Mouse (Mus musculus) layer of hippocampus, adult 8-10 months (tissue): ENCODE results near the gene Plxna4. TPM values are rescaled to one million over a fixed set of nuclear protein-coding genes. Genes with fewer than 3 reads are reported as not detected.
A peak's percentile ranks its signal among the peaks of the same experiment; 100 is the strongest.

Experiments
- DNase-seq, 2 experiments: peaks; one replicate each; pipeline ENCODE4 v3.0.0; 2022; ENCODE audit warnings: low spot score in 2 of 2
- total RNA-seq, 4 experiments: library from RNA; stranded (reverse); gene quantifications; 2 replicates each; pipeline ENCODE4 v1.2.4; 2022

Plxna4 gene
- total RNA-seq = 100 to 1,000 TPM in 2 of 4 experiments, 10 to 100 TPM in 2; 93.0 to 116 (median 107) TPM

DNA sequence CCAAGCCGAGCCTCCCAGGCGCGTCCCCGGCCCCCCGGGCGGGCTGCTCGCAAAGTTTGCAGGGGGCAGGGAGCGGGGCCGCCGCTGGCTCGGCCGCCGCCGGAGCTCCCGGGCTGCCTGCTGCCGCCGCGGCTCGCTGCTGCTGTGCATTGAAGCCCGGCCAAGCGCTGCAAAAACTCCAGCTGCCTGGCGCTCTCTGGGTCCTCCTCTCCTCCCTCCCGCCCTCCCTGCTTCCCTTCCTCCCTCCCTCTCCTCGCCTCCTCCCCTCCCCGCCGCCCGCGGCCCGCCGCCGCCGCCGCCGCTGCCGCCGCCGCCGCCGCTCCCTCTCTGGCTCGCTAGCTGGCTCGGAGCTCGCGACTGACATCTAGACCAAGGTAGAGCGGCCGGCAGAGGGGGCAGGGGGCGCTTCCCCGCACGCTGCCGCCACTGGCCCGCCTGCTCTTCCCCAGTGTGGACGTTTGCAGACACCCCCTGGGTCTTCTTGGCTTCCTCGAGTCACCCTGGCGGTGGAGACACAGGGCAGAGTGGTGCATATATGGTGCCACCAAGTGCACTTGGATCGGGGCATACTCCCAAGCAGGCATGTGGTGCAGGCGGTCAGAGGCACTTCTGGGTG, at the start of gene Plxna4:
Gene Plxna4 (minus strand): TSS at position 137 of the 616 bp plus-strand sequence.
- peak; percentile 59 to 82 for DNase-seq

DNA sequence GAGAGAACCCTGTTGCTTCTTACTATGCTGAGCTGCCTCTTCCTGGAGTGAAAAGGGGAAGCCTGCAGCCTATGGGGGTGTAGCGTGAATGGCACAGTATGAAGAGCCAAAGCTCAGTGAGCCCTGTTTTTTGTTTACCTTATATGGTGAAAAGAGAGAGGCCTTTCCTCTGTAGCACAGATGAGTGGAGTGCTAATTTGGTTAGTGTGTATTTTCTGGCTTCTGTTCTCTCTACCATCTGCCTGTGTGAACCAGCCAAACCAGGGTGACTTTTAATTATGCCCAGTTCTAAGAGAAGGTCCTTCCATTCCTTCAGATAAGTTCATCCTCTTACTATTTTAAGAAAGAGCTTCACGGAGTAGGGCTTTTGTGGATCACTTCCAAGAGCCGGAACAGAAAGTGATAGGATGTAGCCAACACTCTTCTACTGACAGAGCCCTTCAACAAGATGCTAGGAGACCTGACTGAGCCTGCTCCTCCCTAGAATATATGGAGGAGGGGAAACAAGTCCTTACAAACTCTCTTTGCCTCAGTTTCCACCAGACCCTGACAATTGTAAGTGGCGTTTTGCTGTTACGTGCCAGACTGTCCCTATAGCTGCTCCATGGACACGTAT, 49.7 kb upstream of the Plxna4 start:
- DNase-seq = peak in 1 of 2 experiments; percentile 29

DNA sequence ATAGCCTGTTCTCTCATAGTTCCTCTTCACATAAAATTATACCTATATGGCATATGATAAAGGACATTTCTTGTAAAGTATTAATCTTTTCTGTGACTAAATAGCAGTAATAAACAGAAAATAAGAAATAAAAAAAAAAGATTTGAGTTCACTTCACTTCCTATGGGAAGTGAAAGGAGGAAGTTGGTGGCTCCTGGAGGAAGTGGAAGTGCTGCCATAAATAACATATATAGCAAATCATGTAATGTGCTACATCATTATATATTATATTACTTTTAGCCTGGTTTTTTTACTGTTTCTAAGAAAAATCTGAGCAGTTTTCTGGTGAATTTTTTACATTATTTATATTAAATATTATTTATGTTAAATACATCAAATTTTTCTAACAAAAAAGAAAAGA, 22.7 kb upstream of the Plxna4 start:
- no peak for DNase-seq

DNA sequence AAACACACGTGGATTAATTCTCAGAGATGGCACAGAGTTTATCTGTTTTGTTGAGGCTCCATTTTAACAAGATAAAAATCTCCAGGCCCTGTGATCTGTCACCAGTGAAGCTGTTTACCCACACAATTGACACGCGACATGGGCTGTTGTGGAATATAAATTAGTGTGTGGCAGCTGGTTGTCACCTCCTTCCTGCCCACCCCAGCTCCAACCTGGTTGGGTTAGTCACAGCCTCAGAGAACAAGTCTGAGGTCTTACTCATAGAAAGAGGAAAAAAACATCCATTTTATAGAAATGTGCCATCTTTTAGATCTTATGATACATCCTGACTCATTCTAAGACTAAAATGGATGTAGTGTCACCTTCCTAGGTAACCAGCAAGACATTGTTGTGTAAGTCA, 18.8 kb upstream of the Plxna4 start:
- DNase-seq = no peak

DNA sequence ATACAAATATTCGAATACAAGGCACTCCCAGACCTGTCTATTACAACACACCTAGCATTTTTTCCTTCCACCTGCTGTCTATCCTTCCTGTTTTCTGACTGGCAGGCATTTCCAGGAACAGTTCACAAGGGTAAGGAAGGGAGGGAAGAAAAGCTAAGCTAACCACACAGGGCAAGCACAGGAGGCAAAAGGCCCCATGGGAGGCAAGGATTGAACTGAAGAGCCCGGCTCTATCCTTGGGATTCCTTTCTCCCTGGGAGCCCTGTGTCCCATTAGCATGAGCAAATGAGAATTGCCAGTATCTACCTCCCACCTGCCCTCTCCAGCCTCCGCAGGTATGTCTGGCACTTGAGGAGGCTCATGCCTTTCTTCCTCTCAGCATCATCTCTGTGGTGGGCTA, 17.6 kb upstream of the Plxna4 start:
- DNase-seq = no peak

DNA sequence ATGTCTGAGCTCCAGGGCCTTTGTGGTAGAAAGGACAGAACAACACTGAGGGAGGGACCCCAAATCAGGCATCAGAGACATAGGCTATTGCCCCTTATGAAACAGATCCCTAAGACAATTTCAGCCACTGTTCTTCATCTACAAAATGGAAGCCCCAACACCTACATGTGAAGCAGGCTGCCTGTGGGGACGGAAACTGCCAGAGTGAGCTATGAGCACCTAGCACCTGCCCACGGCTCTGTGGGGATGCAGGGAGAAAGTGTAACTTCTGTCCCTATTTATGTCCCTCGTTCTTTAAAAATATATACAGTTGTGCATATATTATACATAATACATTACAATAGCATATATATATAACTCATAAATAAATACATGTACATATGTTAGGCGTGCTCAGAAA, 16.9 kb upstream of the Plxna4 start:
- no peak for DNase-seq

DNA sequence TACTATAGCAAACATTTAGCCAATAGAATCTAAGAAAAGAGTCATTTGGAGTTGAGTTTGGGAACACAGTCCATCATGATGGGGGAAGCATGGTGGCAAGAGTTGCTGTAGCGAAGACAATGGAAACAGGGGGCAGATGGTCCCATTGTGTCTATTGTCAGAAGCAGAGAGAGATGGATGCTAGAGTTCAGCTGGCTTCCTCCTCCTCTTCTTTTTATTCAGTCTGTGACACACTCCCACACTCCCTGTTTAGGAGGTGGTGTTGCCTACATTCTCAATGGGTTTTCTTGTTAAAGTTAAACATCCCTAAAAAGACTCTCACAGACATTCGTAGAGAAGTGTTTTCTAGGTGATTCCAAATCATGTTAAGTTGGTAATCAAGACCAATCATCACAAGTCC, 14.1 kb upstream of the Plxna4 start:
- no peak for DNase-seq

DNA sequence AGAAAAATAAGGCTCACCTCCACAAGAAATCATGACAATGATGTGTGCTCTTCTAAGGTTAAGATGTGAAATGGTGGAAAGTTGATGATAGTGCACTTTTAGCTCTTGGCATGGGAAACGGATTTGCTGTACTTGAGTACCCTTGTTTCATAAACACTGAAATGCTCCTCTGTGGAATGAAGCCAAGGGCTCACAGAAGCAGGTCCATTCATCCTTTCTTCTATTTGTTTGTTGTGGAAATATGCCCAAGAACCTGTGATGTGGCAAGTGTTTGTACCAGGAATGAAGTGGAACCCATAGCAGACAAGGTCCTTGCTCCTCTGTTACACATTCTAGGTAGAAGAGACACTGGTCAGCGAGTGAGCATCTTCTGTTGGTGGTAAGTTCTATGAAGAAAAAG, 13.3 kb upstream of the Plxna4 start:
- DNase-seq = no peak

DNA sequence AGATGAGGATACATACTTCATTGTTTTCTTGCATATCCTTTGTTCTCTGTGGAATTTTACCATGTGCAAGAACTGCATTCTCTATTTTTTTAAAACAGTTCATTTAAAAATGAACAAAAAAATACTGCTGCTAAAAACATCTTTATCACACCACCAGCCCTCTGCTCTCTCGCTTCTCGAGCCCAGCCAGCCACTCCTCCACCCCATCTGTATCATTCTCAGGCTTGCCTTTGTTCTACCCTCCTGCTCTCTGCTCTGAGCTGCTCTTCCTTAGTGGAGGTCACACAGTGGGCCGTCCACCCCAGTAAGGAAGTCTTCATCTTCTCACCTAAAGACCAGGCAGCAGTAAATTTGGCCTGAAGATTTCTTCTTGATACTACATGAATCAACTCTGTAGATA, 7.6 kb upstream of the Plxna4 start:
- DNase-seq = no peak

DNA sequence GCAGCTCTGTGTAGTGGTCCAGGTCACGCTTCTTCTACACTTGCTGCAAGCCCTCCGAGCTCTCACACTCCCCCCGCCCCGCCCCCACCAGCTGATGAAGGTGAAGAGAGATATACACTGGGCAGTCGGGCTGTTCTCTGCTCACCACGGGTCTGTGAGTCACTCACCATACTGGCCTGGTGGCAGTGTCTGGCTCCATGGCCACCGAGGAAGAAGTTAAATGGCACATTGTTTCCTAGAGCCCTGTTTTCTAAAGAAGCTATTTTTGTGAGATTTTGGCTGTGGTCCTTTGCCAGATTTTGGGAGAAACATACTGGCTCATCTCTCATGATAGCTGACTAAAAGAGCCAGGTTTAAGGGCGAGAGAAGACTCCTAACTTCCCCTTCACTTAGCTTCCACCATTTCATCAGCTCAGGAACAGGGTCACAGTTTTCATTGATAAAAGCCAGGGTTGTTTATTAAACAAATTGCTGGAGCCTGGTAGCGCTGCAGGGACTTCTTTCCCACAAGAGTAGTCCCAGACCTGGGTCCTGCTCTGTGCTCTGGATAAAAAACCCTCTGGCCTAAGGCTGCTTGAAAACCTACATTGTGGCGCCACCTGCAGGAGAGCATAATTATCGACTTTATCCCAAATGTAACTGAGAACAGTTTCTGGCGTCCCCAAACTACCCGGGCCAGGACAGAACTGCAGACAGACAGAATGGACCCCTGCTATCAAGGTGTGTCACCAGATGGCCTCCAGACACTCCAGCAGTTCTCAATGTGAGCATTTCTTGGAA, 3.2 kb upstream of the Plxna4 start:
- peak; percentile 54 to 81 for DNase-seq

DNA sequence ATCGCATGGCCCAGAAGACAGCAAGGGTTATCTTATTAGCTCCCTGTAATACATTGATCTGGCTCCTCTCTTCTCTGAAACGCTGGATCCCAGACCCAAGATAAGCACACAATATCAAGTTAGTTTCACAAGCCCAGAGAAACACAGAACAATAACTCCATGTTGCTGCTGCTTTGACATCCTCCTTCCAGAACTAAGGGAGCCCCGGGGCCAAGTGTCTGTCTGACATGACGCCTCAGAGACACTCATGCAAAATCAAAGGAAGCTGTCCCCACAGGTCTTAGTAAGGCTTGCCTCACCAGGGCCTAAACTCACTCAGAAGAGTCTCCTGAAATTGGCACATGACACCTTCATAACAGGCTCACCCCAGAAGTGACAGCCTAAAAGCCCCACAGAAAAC, 1.6 kb upstream of the Plxna4 start:
- no peak for DNase-seq

DNA sequence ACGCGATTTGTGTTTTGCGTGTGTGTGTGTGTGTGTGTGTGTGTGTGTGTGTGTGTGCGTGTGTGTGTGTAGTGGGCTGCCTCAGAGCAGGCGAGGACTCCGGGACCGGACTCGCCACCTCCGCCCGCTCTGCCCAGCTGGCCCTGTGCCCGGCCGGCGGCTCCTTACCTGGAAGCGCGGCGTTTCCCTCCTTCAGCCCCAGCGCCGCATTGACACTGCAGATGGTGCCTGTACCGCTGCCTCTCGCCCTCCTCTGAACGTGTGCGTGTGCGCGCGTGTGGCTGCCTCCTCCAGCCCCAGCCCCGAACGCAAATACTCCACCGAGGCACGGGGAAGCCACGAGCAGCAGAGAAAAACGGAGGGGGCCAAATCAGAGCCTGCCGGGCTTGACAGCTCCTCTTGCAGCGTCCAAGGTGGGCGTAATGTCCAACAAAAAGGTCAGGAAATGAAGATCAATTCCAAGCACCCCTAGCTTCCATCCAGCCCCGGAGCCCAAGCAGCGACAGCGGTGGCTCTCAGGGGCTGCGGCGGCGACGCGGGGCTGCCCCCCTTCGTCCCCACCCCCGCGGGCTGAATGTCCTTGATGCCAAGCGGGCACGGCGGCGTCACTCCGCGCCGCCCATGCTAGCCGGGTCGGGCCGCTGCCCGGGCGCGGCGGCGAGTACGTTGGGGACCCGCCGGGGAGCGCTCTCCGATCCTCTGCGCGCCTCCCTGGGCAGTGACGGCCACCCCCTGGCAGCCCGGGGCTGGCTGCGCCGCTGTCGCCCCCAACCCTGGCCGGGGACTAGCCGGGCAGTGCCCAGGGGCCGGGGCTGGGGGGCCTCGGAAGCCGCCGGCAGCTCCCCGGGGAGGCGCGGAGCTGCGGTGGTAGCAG, 619 bp downstream of the Plxna4 start:
- peak; percentile 54 to 67 for DNase-seq

DNA sequence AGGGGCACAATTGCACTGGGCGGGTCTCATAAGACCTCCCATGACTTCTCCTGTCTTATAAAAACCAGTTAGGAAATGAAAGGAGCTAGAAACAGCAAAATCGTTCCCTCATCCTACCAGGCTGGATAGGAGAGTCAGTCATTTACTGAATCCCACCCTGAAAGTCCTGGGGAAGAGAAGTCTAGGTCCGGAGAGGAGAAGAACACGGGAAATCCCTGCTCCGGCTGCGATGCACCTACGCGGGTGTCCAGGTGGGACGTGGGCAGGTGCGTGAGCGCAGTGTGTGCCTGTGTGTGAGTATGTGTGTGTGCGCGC, 1.2 kb downstream of the Plxna4 start:
- DNase-seq = no peak

DNA sequence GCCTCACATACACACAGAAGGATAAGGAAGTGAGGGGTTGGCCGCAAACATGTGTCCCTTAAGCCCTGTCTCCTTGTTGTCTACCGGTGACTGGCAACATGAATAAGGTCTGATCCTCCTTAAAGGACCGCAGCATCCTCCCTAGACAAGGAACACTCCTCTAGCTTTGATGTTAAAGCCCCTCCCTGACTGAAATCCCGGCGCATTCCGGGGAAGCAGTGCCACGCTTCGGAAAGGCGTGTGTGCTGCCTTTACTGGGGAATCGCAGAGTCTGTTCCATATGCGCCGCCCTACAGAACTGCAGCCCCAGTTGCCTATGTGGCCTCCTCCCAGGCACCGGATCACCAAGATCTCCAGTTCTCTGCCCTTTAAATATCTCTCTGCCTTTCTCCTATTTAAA, 1.6 kb downstream of the Plxna4 start:
- peak; percentile 49 to 61 for DNase-seq

DNA sequence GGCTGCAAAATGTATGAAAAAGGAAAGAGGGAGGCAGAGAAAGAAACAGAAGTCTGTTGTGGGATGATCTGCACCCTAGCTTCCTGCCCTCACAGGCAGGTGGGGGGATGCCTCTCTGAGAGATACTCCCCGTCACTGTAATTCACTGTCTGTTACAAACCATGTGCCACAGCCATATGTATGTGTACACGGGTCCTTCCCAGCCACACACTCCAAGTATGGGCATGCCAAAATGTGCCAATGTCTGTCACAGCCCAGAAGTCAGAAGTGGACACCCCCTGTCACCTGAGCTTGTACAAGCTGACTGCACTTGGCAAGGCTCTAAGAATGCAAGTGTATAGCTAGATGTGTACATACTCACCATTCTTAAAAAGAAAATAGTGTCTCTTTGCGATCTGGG, 2.8 kb downstream of the Plxna4 start:
- peak in 1 of 2 experiments; percentile 37 for DNase-seq

DNA sequence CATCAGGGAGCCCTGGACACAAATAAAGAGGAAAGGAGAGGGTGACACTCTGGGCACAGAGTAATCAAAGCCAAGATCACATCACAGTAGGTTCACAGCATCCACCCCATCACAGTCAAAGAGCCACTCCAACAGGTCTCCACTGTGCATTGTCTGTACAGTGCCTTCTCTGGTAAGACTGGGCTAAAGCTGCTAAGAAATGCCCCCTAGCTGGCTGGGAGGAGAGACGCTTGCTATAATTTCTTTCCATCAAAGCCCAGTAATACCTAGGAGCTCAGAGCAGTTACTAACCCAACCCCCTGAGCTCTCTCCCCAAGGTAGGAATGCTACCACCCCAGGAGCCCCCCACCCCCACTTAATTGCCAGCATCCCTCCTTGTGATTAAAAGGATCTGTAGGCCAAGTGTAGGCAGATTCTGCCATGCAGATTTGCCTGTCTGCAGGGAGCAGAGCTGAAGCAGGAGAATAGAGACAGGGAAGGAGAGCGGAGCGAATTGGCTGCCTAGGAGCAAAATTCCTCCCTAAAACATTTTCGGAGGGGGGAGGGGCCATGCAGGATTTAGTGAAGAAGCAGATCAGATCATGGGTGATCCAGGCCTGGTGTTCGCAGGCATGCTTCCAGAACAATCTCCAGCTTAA, 3.6 kb downstream of the Plxna4 start:
- no peak for DNase-seq

DNA sequence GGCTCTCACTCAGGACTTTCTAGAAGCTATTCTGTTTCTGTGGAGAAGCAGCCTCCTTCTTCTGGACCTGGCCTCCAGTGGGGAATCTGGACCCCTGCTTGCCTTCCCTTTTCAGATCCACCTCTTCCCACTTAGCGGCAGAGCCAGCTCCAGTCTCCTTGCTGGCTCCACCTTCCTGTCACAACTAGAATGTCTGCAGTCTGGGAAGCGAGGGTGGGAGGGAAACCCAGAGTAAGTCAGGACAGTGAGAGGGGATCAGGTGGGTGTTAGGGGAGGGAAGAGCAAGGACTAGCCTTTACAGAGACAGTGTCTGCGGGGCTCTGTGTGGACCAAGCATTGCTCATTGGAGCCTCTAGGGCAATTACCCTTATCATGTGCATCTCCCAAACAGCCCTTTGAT, 4.4 kb downstream of the Plxna4 start:
- DNase-seq = no peak

DNA sequence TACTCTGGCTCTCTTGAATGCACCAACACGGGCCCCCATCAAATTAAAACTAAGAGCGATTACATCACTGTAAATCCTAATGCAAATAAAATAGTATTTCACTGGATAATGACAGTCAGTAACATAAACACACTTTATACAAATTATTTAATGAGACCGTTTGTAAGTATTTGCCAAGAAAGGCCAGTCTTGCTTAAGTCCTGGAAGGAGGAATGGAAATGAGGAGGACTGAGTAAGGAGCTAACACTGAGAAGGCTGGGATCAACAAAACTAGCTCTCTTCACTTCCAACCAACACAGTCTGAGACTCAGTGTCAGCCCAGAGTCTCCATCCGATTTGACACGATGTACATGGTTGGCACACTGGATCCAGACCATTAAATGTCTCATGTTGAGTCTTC, 16.5 kb downstream of the Plxna4 start:
- DNase-seq = no peak

DNA sequence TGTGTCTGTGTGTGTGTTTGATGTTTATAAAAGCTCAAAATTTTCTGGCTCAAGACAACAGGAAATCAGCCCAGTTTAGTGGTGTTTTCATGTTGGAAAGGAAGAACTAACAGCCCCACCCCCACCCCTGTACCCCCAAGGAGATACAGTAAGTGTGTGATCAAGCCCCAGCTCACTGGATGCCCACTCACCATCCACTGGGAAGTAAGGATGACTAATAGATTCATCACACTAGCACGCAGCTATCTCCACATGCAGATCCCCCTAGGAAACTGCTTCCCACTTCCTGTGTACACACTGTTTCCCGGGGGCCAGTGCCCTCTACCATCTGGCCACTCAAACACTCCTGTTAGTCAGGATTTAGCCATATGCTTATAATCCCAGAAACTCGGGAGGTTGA, 17.5 kb downstream of the Plxna4 start:
- DNase-seq = no peak

DNA sequence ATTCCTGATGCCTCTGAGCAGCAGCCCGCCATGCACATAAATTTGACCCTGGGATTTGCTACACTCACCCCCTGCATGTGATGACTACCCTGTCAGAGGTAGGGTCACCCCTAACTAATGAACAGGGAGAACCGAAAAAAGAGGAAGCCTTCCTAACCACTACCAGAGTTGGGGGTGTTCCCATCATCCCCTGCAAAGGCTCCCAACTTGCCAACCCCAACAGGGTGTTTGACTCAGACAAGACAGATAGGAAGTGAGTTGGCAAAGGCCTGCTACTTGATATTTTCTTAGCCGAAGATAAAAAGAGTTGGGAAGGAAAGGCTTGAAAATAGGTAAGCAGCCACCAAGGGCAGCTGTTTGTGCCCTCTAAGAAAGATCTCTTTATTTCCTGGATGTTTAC, 18.1 kb downstream of the Plxna4 start:
- no peak for DNase-seq

DNA sequence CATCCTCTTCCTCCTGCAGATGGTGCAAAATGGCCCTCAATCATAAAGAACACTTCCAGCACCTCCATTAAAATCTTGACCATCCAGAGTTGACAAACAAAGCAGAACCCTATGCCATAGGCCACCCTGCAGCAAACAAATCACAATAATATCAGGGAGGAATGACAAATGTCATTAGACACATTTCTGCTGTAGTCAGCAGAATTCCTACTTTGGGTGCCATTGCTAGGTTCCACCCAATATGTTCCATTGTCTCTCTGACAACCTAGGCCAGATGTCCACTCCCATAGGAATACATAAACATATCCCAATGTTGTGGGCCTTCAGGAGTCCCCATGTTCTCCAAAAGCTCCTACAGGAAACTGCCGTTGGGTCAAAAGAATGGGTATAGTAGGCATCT, 41.1 kb downstream of the Plxna4 start:
- DNase-seq = no peak
